Mouse (Mus musculus) CD4-positive naive resting alpha-beta T cell, adult 57 days (primary cell): Measurements from ENCODE around the gene Gpank1. TPM values are rescaled to one million over a fixed set of nuclear protein-coding genes. Genes with fewer than 3 reads are reported as not detected.

Experiments used
- total RNA-seq: library from RNA; stranded (reverse); gene quantifications from one replicate; pipeline ENCODE4 v1.2.4, GENCODE M21; 2023

Gene Gpank1
- 27.0 TPM for total RNA-seq

GRCm38 (mm10) chr17:35121143-35121799, at the start of gene Gpank1:
TSS of gene Gpank1 (plus strand) at chr17:35121455.

GRCm38 (mm10) chr17:35076507-35077176, 44.6 kb upstream of the Gpank1 start, which contains the start of gene Ly6g6e:
TSS of gene Ly6g6e (plus strand) at chr17:35076902.

GRCm38 (mm10) chr17:35077786-35078233, 43.4 kb upstream of the Gpank1 start, which contains the start of gene Ly6g6d:
TSS of gene Ly6g6d (minus strand) at chr17:35078065.

GRCm38 (mm10) chr17:35085208-35085865, 35.9 kb upstream of the Gpank1 start, which contains the start of gene Ly6g6f:
TSS of gene Ly6g6f (minus strand) at chr17:35085610.

GRCm38 (mm10) chr17:35088825-35089644, 32.2 kb upstream of the Gpank1 start, which contains the start of gene Abhd16a:
TSS of gene Abhd16a (plus strand) at chr17:35089263.

GRCm38 (mm10) chr17:35108097-35108496, 13.2 kb upstream of the Gpank1 start, which contains the start of gene Ly6g5c:
TSS of gene Ly6g5c (plus strand) at chr17:35108279.

GRCm38 (mm10) chr17:35115046-35116019, 5.9 kb upstream of the Gpank1 start, which contains the start of gene Ly6g5b:
TSS of gene Ly6g5b (minus strand) at chr17:35115428.

GRCm38 (mm10) chr17:35121871-35122303, 632 bp downstream of the Gpank1 start, which contains the start of gene Csnk2b:
TSS of gene Csnk2b (minus strand) at chr17:35122053.

GRCm38 (mm10) chr17:35126206-35126611, 5.0 kb downstream of the Gpank1 start, which contains the start of gene D17H6S53E:
TSS of gene D17H6S53E (plus strand) at chr17:35126373.

GRCm38 (mm10) chr17:35131500-35132173, 10.4 kb downstream of the Gpank1 start, which contains the start of gene Apom:
TSS of gene Apom (minus strand) at chr17:35132050.

GRCm38 (mm10) chr17:35134801-35135590, 13.7 kb downstream of the Gpank1 start, which contains the start of gene Bag6:
TSS of gene Bag6 (plus strand) at chr17:35135178.

GRCm38 (mm10) chr17:35164568-35165450, 43.6 kb downstream of the Gpank1 start, which contains the start of gene Prrc2a:
TSS of gene Prrc2a (minus strand) at chr17:35164897.

Other genes with a start within 250 kb of the Gpank1 start
- 4.9 TPM for gene Zbtb12, start 242.0 kb upstream of the Gpank1 start, total RNA-seq
- gene Gm20547, start 239.4 kb upstream of the Gpank1 start, total RNA-seq, result 1.2 TPM
- gene C2, start 223.2 kb upstream of the Gpank1 start, total RNA-seq, result 6.4 TPM
- gene Ehmt2, start 223.0 kb upstream of the Gpank1 start, total RNA-seq, result 133 TPM
- not detected for gene Slc44a4, start 207.0 kb upstream of the Gpank1 start, total RNA-seq
- gene Neu1, start 190.2 kb upstream of the Gpank1 start, total RNA-seq, result 56.3 TPM
- gene Hspa1b, start 162.2 kb upstream of the Gpank1 start, total RNA-seq, result 146 TPM
- not detected for gene Gm20481, start 151.5 kb upstream of the Gpank1 start, total RNA-seq
- gene Hspa1a, start 149.3 kb upstream of the Gpank1 start, total RNA-seq, result 70.6 TPM
- not detected for gene Hspa1l, start 148.8 kb upstream of the Gpank1 start, total RNA-seq
- 39.0 TPM for gene Lsm2, start 139.6 kb upstream of the Gpank1 start, total RNA-seq
- 84.6 TPM for gene Vars, start 120.5 kb upstream of the Gpank1 start, total RNA-seq
- 0.21 TPM for gene Vwa7, start 104.9 kb upstream of the Gpank1 start, total RNA-seq
- gene Sapcd1, start 93.4 kb upstream of the Gpank1 start, total RNA-seq, result not detected
- 3.9 TPM for gene Msh5, start 74.7 kb upstream of the Gpank1 start, total RNA-seq
- 157 TPM for gene Clic1, start 71.5 kb upstream of the Gpank1 start, total RNA-seq
- gene Ddah2, start 62.4 kb upstream of the Gpank1 start, total RNA-seq, result 2.5 TPM
- gene Ly6g6c, start 56.1 kb upstream of the Gpank1 start, total RNA-seq, result not detected
- 0.27 TPM for gene Mpig6b, start 55.3 kb upstream of the Gpank1 start, total RNA-seq
- gene Ly6g6e, start 44.6 kb upstream of the Gpank1 start, total RNA-seq, result not detected
- gene Ly6g6d, start 43.4 kb upstream of the Gpank1 start, total RNA-seq, result not detected
- not detected for gene Ly6g6f, start 35.8 kb upstream of the Gpank1 start, total RNA-seq
- 69.9 TPM for gene Abhd16a, start 32.2 kb upstream of the Gpank1 start, total RNA-seq
- not detected for gene Ly6g5c, start 13.2 kb upstream of the Gpank1 start, total RNA-seq
- 0.83 TPM for gene Ly6g5b, start 6.0 kb upstream of the Gpank1 start, total RNA-seq
- gene Csnk2b, start 598 bp downstream of the Gpank1 start, total RNA-seq, result 141 TPM
- gene D17H6S53E, start 4.9 kb downstream of the Gpank1 start, total RNA-seq, result 20.6 TPM
- gene Apom, start 10.6 kb downstream of the Gpank1 start, total RNA-seq, result not detected
- 438 TPM for gene Bag6, start 13.7 kb downstream of the Gpank1 start, total RNA-seq
- gene Prrc2a, start 43.4 kb downstream of the Gpank1 start, total RNA-seq, result 294 TPM
- gene Aif1, start 54.6 kb downstream of the Gpank1 start, total RNA-seq, result 3.0 TPM
- gene Lst1, start 67.0 kb downstream of the Gpank1 start, total RNA-seq, result 14.3 TPM
- gene Ltb, start 73.0 kb downstream of the Gpank1 start, total RNA-seq, result 538 TPM
- 18.7 TPM for gene Tnf, start 80.6 kb downstream of the Gpank1 start, total RNA-seq
- 15.2 TPM for gene Lta, start 83.9 kb downstream of the Gpank1 start, total RNA-seq
- gene Gm16181, start 99.4 kb downstream of the Gpank1 start, total RNA-seq, result not detected
- 1.6 TPM for gene Atp6v1g2, start 112.2 kb downstream of the Gpank1 start, total RNA-seq
- gene Nfkbil1, start 114.3 kb downstream of the Gpank1 start, total RNA-seq, result 10.8 TPM
- 474 TPM for gene Ddx39b, start 120.3 kb downstream of the Gpank1 start, total RNA-seq
- gene H2-D1, start 141.3 kb downstream of the Gpank1 start, total RNA-seq, result 2,421 TPM
- 14.8 TPM for gene H2-Q1, start 198.9 kb downstream of the Gpank1 start, total RNA-seq
- 16.7 TPM for gene H2-Q2, start 220.8 kb downstream of the Gpank1 start, total RNA-seq